Comparison of ENCODE assay signal across 7 mouse cellular contexts in the genomic region with DNA sequence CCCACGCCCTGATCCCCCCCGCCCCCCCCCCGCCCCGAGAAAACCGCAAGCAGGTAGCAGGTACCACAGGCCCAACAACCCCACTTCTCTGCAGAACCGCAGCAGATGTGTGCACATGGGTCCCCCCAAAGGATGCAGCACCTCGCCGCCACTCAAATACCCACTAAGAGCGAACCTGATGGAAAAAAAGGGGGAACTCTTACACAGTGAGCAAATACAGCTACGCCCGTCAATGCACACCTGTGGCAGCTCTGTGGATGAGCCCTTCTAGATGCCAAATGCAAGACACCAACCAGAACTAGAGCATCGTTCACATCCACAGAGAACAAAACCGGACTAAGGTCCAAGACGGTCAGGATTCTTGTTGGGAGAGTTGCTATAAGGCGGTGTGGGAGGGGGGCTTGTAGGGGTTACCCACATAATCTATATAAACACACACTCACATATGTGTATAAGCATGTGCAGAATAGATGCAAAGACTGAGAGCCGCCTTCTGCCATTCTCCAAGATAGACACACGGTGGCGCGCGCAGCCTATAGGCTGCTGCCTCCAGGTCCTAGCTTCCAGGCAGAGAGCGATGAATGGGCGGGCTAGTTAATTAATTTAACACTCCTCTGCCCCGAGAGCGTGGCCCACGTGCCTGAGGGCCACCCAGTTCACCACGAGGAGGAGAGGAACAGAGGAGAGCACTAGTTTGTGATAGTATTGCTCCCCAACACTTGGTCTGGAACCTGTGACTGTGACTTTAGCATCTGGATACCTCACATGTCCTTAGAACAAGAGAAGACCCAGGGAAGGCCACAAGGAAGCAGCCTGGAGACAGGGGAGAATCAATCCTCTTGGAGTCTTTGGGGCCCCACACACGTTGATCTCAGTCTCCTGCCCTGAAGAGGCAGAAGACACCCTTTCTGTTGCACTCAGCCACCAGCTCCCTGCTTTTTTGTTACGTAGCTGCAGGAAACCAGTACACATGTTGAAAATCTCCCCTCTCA. TPM values are rescaled to one million over a fixed set of nuclear protein-coding genes. Genes with fewer than 3 reads are reported as not detected.
DNase-seq lines count a peak whose midpoint lies in the region; ATAC-seq lines count a peak whose summit lies in the region.

No protein-coding gene starts in this region.

- H3K27ac ChIP-seq in forebrain, embryonic 13.5 days, result no peak overlapping the region

- H3K9me3 ChIP-seq in forebrain, embryonic 13.5 days (replicated peaks), result no peaks in the 10 kb centered on the region

- 20% methylated on average over 28 of the region's 28 CpGs for WGBS in forebrain, embryonic 13.5 days

- ATAC-seq in forebrain, embryonic 13.5 days, result peak; percentile 81

- intact Hi-C loops in heart, postnatal 36 days (cut with DNase I), result loop anchor here (1.0 kb wide), 2 partner anchors 22 to 43 kb away; no protein-coding TSS in a partner anchor

- no peak overlapping the region for H3K4me3 ChIP-seq in forebrain, embryonic 13.5 days

- peaks cover 29% of the 10 kb centered on the region for H3K27me3 ChIP-seq in forebrain, embryonic 13.5 days

- H3K36me3 ChIP-seq in forebrain, embryonic 13.5 days (ENCODE audit: poor library complexity, severe bottlenecking), result no peaks in the 10 kb centered on the region

- DNase-seq in Muller cell, postnatal 12 days (ENCODE audit: inconsistent ontology term), result peak; percentile 75
- peak; percentile 59 for DNase-seq in c-Kit-positive CD71-positive TER-119-positive erythroid progenitor cells, embryonic 14.5 days (ENCODE audit: low spot score)
- DNase-seq in heart, postnatal 36 days, result peak; percentile 76 to 81
- DNase-seq in layer of hippocampus, adult 9-11 months, result peak; percentile 62
- peak; percentile 87 for DNase-seq in lung, postnatal 36 days
- DNase-seq in right cerebral cortex, postnatal 10 days (ENCODE audit: low spot score in 2 of 2), result peak; percentile 73 to 83

- no peak overlapping the region for H3K9ac ChIP-seq in forebrain, embryonic 13.5 days

- H3K4me2 ChIP-seq in forebrain, embryonic 13.5 days, result no peak overlapping the region

- peaks cover 10% of the 10 kb centered on the region for H3K4me1 ChIP-seq in forebrain, embryonic 13.5 days

RNA-seq across cellular contexts. Expression of gene Cdc42ep1, which starts 15.9 kb away (rescaled TPM):
- 5.0 and 5.5 TPM in 2 replicates for polyA plus RNA-seq in forebrain, embryonic 13.5 days (2015; fragmentation: Nextera tagmentation; extraction: Ambion mirVana)
- total RNA-seq in heart, postnatal 36 days (2021), result 10 to 100 TPM; 37.6 to 47.6 TPM

RNA-seq across cellular contexts. Expression of gene Card10, which starts 23.7 kb away (rescaled TPM):
- polyA plus RNA-seq in forebrain, embryonic 13.5 days (2015; fragmentation: Nextera tagmentation; extraction: Ambion mirVana), result 0.92 and 0.93 TPM in 2 replicates
- total RNA-seq in heart, postnatal 36 days (2021), result 10 to 100 TPM; 15.4 to 19.0 TPM

RNA-seq across cellular contexts. Expression of gene Lgals2, which starts 28.8 kb away (rescaled TPM):
- not detected in 2 replicates for polyA plus RNA-seq in forebrain, embryonic 13.5 days (2015; fragmentation: Nextera tagmentation; extraction: Ambion mirVana)
- under 1 TPM in 1 of 2 experiments, not detected in 1; 0.56 TPM for total RNA-seq in heart, postnatal 36 days (2021)

RNA-seq across cellular contexts. Expression of gene Gga1, which starts 50.5 kb away (rescaled TPM):
- 50.3 and 53.7 TPM in 2 replicates for polyA plus RNA-seq in forebrain, embryonic 13.5 days (2015; fragmentation: Nextera tagmentation; extraction: Ambion mirVana)
- total RNA-seq in heart, postnatal 36 days (2021), result 10 to 100 TPM; 40.3 to 43.2 TPM

RNA-seq across cellular contexts. Expression of gene Mfng, which starts 53.2 kb away (rescaled TPM):
- polyA plus RNA-seq in forebrain, embryonic 13.5 days (2015; fragmentation: Nextera tagmentation; extraction: Ambion mirVana), result 136 and 138 TPM in 2 replicates
- total RNA-seq in heart, postnatal 36 days (2021), result 10 to 100 TPM; 11.2 to 11.8 TPM
